Comparison of ENCODE assay signal across 15 mouse cellular contexts in genomic region chr10:128271883-128272282, GRCm38 (mm10). TPM values are rescaled to one million over a fixed set of nuclear protein-coding genes. Genes with fewer than 3 reads are reported as not detected.
DNase-seq lines count a peak whose midpoint lies in the region; ATAC-seq and TF ChIP-seq lines count a peak whose summit lies in the region.
"Had no signal": no experiment of that assay in that cellular context is flagged by ENCODE, and none has a peak within 500 bp of the region (broad histone marks: within the 10 kb centered on the region; RNA-seq: fewer than 3 reads in every experiment).

No protein-coding gene starts in this region.

- H3K4me3 ChIP-seq in heart, postnatal 0 days (ENCODE audit: low read depth, low read length) = no peak overlapping the region
- no peak overlapping the region for H3K4me3 ChIP-seq in heart, embryonic 12.5 days
- no peak overlapping the region for H3K4me3 ChIP-seq in lung, embryonic 14.5 days (ENCODE audit: low read depth, low read length)
- H3K4me3 ChIP-seq in E14TG2a.4 (replicated peaks; ENCODE audit: low read length) = peak overlapping the region; percentile 95; the same call in 1 of the 2 replicates
- H3K4me3 ChIP-seq in liver, postnatal 0 days (ENCODE audit: low read depth, low read length) = peak overlapping the region; percentile 83; the same call in 1 of the 2 replicates

- TF ChIP-seq CTCF in heart, postnatal 0 days (IDR thresholded peaks at IDR 0.05; ENCODE audit: low read depth) = peak; percentile 33
- peak; percentile 10; the same call in 1 of the 2 replicates for TF ChIP-seq CTCF in lung, embryonic 14.5 days (IDR thresholded peaks at IDR 0.05; ENCODE audit: low read depth)
- TF ChIP-seq CTCF in E14TG2a.4 (conservative IDR thresholded peaks at IDR 0.05; ENCODE audit: low read length) = peak; percentile 21
- peak; percentile 57 for TF ChIP-seq CTCF in liver, postnatal 0 days (IDR thresholded peaks at IDR 0.05; ENCODE audit: low read depth)

- WGBS in heart, postnatal 0 days = 61% methylated on average over 2 of the region's 2 CpGs
- WGBS in heart, embryonic 12.5 days = 61% methylated on average over 2 of the region's 2 CpGs
- WGBS in lung, embryonic 14.5 days = 56% methylated on average over 2 of the region's 2 CpGs
- WGBS in liver, postnatal 0 days (ENCODE audit: insufficient replicate concordance) = 56% methylated on average over 2 of the region's 2 CpGs

- H3K27ac ChIP-seq in heart, postnatal 0 days (ENCODE audit: low read depth) = no peak overlapping the region
- H3K27ac ChIP-seq in heart, embryonic 12.5 days (ENCODE audit: poor library complexity, severe bottlenecking) = no peak overlapping the region
- no peak overlapping the region for H3K27ac ChIP-seq in lung, embryonic 14.5 days (ENCODE audit: low read depth)
- no peak overlapping the region for H3K27ac ChIP-seq in liver, postnatal 0 days (ENCODE audit: low read depth)

- H3K27me3 ChIP-seq in heart, postnatal 0 days (ENCODE audit: control insufficient read depth, insufficient read depth, low read length) = no peaks in the 10 kb centered on the region
- H3K27me3 ChIP-seq in heart, embryonic 12.5 days (replicated peaks) = no peaks in the 10 kb centered on the region
- no peaks in the 10 kb centered on the region for H3K27me3 ChIP-seq in lung, embryonic 14.5 days (ENCODE audit: insufficient read depth, low read length)
- no peaks in the 10 kb centered on the region for H3K27me3 ChIP-seq in E14TG2a.4 (ENCODE audit: insufficient read depth, low read length)
- H3K27me3 ChIP-seq in liver, postnatal 0 days (ENCODE audit: insufficient read depth, low read length) = no peaks in the 10 kb centered on the region

- H3K9ac ChIP-seq in heart, postnatal 0 days (replicated peaks; ENCODE audit: low read depth, low read length) = no peak overlapping the region
- H3K9ac ChIP-seq in heart, embryonic 12.5 days = no peak overlapping the region
- no peak overlapping the region for H3K9ac ChIP-seq in lung, embryonic 14.5 days
- peak overlapping the region; percentile 36; the same call in 1 of the 2 replicates for H3K9ac ChIP-seq in liver, postnatal 0 days (replicated peaks)

- peaks cover 9% of the 10 kb centered on the region; the same call in 1 of the 2 replicates for H3K4me1 ChIP-seq in heart, postnatal 0 days (ENCODE audit: control insufficient read depth, insufficient read depth)
- H3K4me1 ChIP-seq in heart, embryonic 12.5 days (replicated peaks) = no peaks in the 10 kb centered on the region; the same call in 1 of the 2 replicates
- H3K4me1 ChIP-seq in lung, embryonic 14.5 days (ENCODE audit: insufficient read depth) = no peaks in the 10 kb centered on the region
- peaks cover 44% of the 10 kb centered on the region for H3K4me1 ChIP-seq in E14TG2a.4 (replicated peaks; ENCODE audit: low read depth, low read length)
- peaks cover 16% of the 10 kb centered on the region for H3K4me1 ChIP-seq in liver, postnatal 0 days (ENCODE audit: insufficient read depth)

- no peak for TF ChIP-seq EP300 in heart, postnatal 0 days (IDR thresholded peaks at IDR 0.05; ENCODE audit: low read depth)
- no peak for TF ChIP-seq EP300 in liver, postnatal 0 days (IDR thresholded peaks at IDR 0.05; ENCODE audit: low read depth)

- H3K9me3 ChIP-seq in heart, postnatal 0 days (replicated peaks; ENCODE audit: control insufficient read depth, low read length) = no peaks in the 10 kb centered on the region
- no peaks in the 10 kb centered on the region for H3K9me3 ChIP-seq in heart, embryonic 12.5 days (replicated peaks)
- H3K9me3 ChIP-seq in lung, embryonic 14.5 days (ENCODE audit: low read depth, low read length) = no peaks in the 10 kb centered on the region
- no peaks in the 10 kb centered on the region for H3K9me3 ChIP-seq in E14TG2a.4 (ENCODE audit: low read length)
- no peaks in the 10 kb centered on the region for H3K9me3 ChIP-seq in liver, postnatal 0 days (ENCODE audit: low read length)
- H3K9me3 ChIP-seq: G1E had no signal

- H3K36me3 ChIP-seq in heart, postnatal 0 days (replicated peaks; ENCODE audit: control insufficient read depth, insufficient read depth, low read length) = peaks cover 6% of the 10 kb centered on the region
- peaks cover 7% of the 10 kb centered on the region; the same call in 1 of the 2 replicates for H3K36me3 ChIP-seq in heart, embryonic 12.5 days
- H3K36me3 ChIP-seq in lung, embryonic 14.5 days (ENCODE audit: insufficient read depth) = peaks cover 4% of the 10 kb centered on the region; the same call in 1 of the 2 replicates
- H3K36me3 ChIP-seq in E14TG2a.4 (ENCODE audit: insufficient read depth, low read length) = peaks cover 20% of the 10 kb centered on the region
- H3K36me3 ChIP-seq in liver, postnatal 0 days (replicated peaks; ENCODE audit: insufficient read depth, low read length) = peaks cover 7% of the 10 kb centered on the region

- DNase-seq in heart, postnatal 0 days (ENCODE audit: low spot score) = no peak
- DNase-seq in lung, embryonic 14.5 days = peak; percentile 35
- no peak for DNase-seq in lung, adult 18-20 months
- DNase-seq in liver, postnatal 0 days = no peak
- no peak for DNase-seq in embryo, embryonic 10.5 days (ENCODE audit: low spot score)
- DNase-seq in frontal cortex, postnatal 25 days (ENCODE audit: low spot score in 2 of 2) = no peak
- DNase-seq: adrenal gland, adult 2 months; thymus, postnatal 4 days had no signal

- peak overlapping the region; percentile 31; the same call in 1 of the 2 replicates for H3K4me2 ChIP-seq in heart, postnatal 0 days (ENCODE audit: low read depth, low read length)
- no peak overlapping the region for H3K4me2 ChIP-seq in heart, embryonic 12.5 days
- H3K4me2 ChIP-seq in lung, embryonic 14.5 days = no peak overlapping the region
- H3K4me2 ChIP-seq in liver, postnatal 0 days (ENCODE audit: low read depth, low read length) = peak overlapping the region; percentile 68

- ATAC-seq in heart, postnatal 0 days (ENCODE audit: insufficient read depth, low read depth) = no peak
- no peak for ATAC-seq in heart, embryonic 12.5 days (ENCODE audit: insufficient number of reproducible peaks, low FRiP score)
- no peak for ATAC-seq in lung, embryonic 14.5 days (ENCODE audit: insufficient read depth)
- no peak for ATAC-seq in liver, postnatal 0 days

RNA-seq across cellular contexts. Expression of gene Stat2, which starts 1.5 kb away (rescaled TPM):
- 8.2 and 10.0 TPM in 2 replicates for total RNA-seq in heart, postnatal 0 days (2014; rRNA removed; ENCODE audit: low replicate concordance)
- polyA plus RNA-seq in heart, postnatal 0 days (2015; fragmentation: Nextera tagmentation; extraction: Ambion mirVana) = 6.0 and 6.2 TPM in 2 replicates
- 11.2 and 12.2 TPM in 2 replicates for polyA plus RNA-seq in heart, embryonic 12.5 days (2016; fragmentation: Nextera tagmentation; extraction: Ambion mirVana)
- 13.1 and 13.8 TPM in 2 replicates for polyA plus RNA-seq in lung, embryonic 14.5 days (2014; fragmentation: Nextera tagmentation; extraction: Ambion mirVana)
- polyA plus RNA-seq in liver, postnatal 0 days (2015; fragmentation: Nextera tagmentation; extraction: Ambion mirVana) = 11.3 and 12.1 TPM in 2 replicates

RNA-seq across cellular contexts. Expression of gene Apof, which starts 3.4 kb away (rescaled TPM):
- total RNA-seq in heart, postnatal 0 days (2014; rRNA removed; ENCODE audit: low replicate concordance) = not detected in 2 replicates
- not detected in 2 replicates for polyA plus RNA-seq in heart, postnatal 0 days (2015; fragmentation: Nextera tagmentation; extraction: Ambion mirVana)
- 0.45 TPM in 1 of 2 replicates, not detected in the other for polyA plus RNA-seq in heart, embryonic 12.5 days (2016; fragmentation: Nextera tagmentation; extraction: Ambion mirVana)
- polyA plus RNA-seq in lung, embryonic 14.5 days (2014; fragmentation: Nextera tagmentation; extraction: Ambion mirVana) = not detected in 2 replicates
- 1,289 and 1,338 TPM in 2 replicates for polyA plus RNA-seq in liver, postnatal 0 days (2015; fragmentation: Nextera tagmentation; extraction: Ambion mirVana)
- total RNA-seq: hematopoietic stem cell, adult 5-6 weeks had no signal
- polyA plus RNA-seq: embryonic facial prominence, embryonic 11.5 days; forebrain, embryonic 11.5 days; G1E had no signal

RNA-seq across cellular contexts. Expression of gene Apon, which starts 18.0 kb away (rescaled TPM):
- not detected in 2 replicates for total RNA-seq in heart, postnatal 0 days (2014; rRNA removed; ENCODE audit: low replicate concordance)
- 0.14 TPM in 1 of 2 replicates, not detected in the other for polyA plus RNA-seq in heart, postnatal 0 days (2015; fragmentation: Nextera tagmentation; extraction: Ambion mirVana)
- polyA plus RNA-seq in heart, embryonic 12.5 days (2016; fragmentation: Nextera tagmentation; extraction: Ambion mirVana) = 0.20 and 0.31 TPM in 2 replicates
- polyA plus RNA-seq in lung, embryonic 14.5 days (2014; fragmentation: Nextera tagmentation; extraction: Ambion mirVana) = 0.18 and 0.67 TPM in 2 replicates
- polyA plus RNA-seq in liver, postnatal 0 days (2015; fragmentation: Nextera tagmentation; extraction: Ambion mirVana) = 41.8 and 42.4 TPM in 2 replicates
- total RNA-seq: hematopoietic stem cell, adult 5-6 weeks had no signal
- polyA plus RNA-seq: G1E; gonadal fat pad, adult 2 months had no signal

RNA-seq across cellular contexts. Expression of gene Il23a, which starts 26.7 kb away (rescaled TPM):
- 6.6 and 6.8 TPM in 2 replicates for total RNA-seq in heart, postnatal 0 days (2014; rRNA removed; ENCODE audit: low replicate concordance)
- polyA plus RNA-seq in heart, postnatal 0 days (2015; fragmentation: Nextera tagmentation; extraction: Ambion mirVana) = 4.7 and 5.2 TPM in 2 replicates
- polyA plus RNA-seq in heart, embryonic 12.5 days (2016; fragmentation: Nextera tagmentation; extraction: Ambion mirVana) = 1.2 and 1.8 TPM in 2 replicates
- polyA plus RNA-seq in lung, embryonic 14.5 days (2014; fragmentation: Nextera tagmentation; extraction: Ambion mirVana) = 0.17 and 0.41 TPM in 2 replicates
- polyA plus RNA-seq in liver, postnatal 0 days (2015; fragmentation: Nextera tagmentation; extraction: Ambion mirVana) = not detected in 2 replicates
- total RNA-seq: adrenal gland, adult 2 months had no signal
- polyA plus RNA-seq: adrenal gland, adult 2 months; embryonic facial prominence, embryonic 11.5 days; forebrain, embryonic 11.5 days had no signal

RNA-seq across cellular contexts. Expression of gene Pan2, which starts 31.3 kb away (rescaled TPM):
- total RNA-seq in heart, postnatal 0 days (2014; rRNA removed; ENCODE audit: low replicate concordance) = 19.6 and 24.1 TPM in 2 replicates
- polyA plus RNA-seq in heart, postnatal 0 days (2015; fragmentation: Nextera tagmentation; extraction: Ambion mirVana) = 12.5 and 13.4 TPM in 2 replicates
- polyA plus RNA-seq in heart, embryonic 12.5 days (2016; fragmentation: Nextera tagmentation; extraction: Ambion mirVana) = 30.0 and 31.7 TPM in 2 replicates
- 33.4 and 36.2 TPM in 2 replicates for polyA plus RNA-seq in lung, embryonic 14.5 days (2014; fragmentation: Nextera tagmentation; extraction: Ambion mirVana)
- 9.2 and 10.2 TPM in 2 replicates for polyA plus RNA-seq in liver, postnatal 0 days (2015; fragmentation: Nextera tagmentation; extraction: Ambion mirVana)

Comparison
In these comparisons a context has a peak if more than half of its experiments do, and no peak if none do; other contexts are left out.
1. H3K4me2 ChIP-seq: peak in heart, postnatal 0 days (single experiment) and liver, postnatal 0 days (single experiment); none in heart, embryonic 12.5 days (single experiment) and lung, embryonic 14.5 days (single experiment).
2. H3K4me3 ChIP-seq: peak in E14TG2a.4 (single experiment) and liver, postnatal 0 days (single experiment); none in heart, postnatal 0 days (single experiment), heart, embryonic 12.5 days (single experiment) and lung, embryonic 14.5 days (single experiment).
3. RNA of gene Apof, which starts 3.4 kb away (polyA plus RNA-seq): 1,289 to 1,338 TPM in liver, postnatal 0 days; 0.45 TPM in heart, embryonic 12.5 days, not detected in heart, postnatal 0 days and not detected in lung, embryonic 14.5 days; every median in the first group is over 100 times any median in the second.
4. RNA of gene Apon, which starts 18.0 kb away (polyA plus RNA-seq): 41.8 to 42.4 TPM in liver, postnatal 0 days; 0.18 to 0.67 TPM in lung, embryonic 14.5 days, 0.20 to 0.31 TPM in heart, embryonic 12.5 days and 0.14 TPM in heart, postnatal 0 days; every median in the first group is over 10 times any median in the second.
5. Peak in every context shown above with its lines, with median percentiles within 50 percentile points of each other: CTCF ChIP-seq.